Mouse (Mus musculus) embryonic facial prominence, embryonic 10.5 days (tissue): ENCODE results near the gene Hcar1. TPM values are rescaled to one million over a fixed set of nuclear protein-coding genes. Genes with fewer than 3 reads are reported as not detected.

ENCODE experiments used
- DNase-seq: peaks from one replicate; pipeline ENCODE4 v3.0.0-alpha.2; 2017; ENCODE audit warnings: low spot score
- H3K27ac ChIP-seq: fragments of 300-500 bp; sonication (generic); replicated peaks from 2 replicates; pipeline ENCODE4 v1.5.1; 2016; ENCODE audit warnings: mild to moderate bottlenecking
- H3K27me3 ChIP-seq: fragments of 300-500 bp; sonication (generic); replicated peaks from 2 replicates; pipeline ENCODE4 v1.6.1; 2016; ENCODE audit warnings: low read depth, mild to moderate bottlenecking; ENCODE audit not compliant: poor library complexity, severe bottlenecking
- H3K36me3 ChIP-seq: fragments of 300-500 bp; sonication (generic); replicated peaks from 2 replicates; pipeline ENCODE4 v1.6.1; 2016; ENCODE audit warnings: mild to moderate bottlenecking, moderate library complexity
- H3K4me1 ChIP-seq: fragments of 300-500 bp; sonication (generic); 2 replicates; pipeline ENCODE4 v1.6.1; 2016
- H3K4me3 ChIP-seq: fragments of 300-500 bp; sonication (generic); 2 replicates; pipeline ENCODE4 v1.5.1; 2016; ENCODE audit warnings: mild to moderate bottlenecking, moderate library complexity
- H3K9me3 ChIP-seq: fragments of 300-500 bp; sonication (generic); 2 replicates; pipeline ENCODE4 v1.6.1; 2016; ENCODE audit warnings: mild to moderate bottlenecking
- WGBS: fragments of 180-500 bp; shearing (Covaris S2); methylation state at CpG from one replicate; pipeline ENCODE4 v1.1.7; 2016; 5-methylcytosine and 5-hydroxymethylcytosine counted together
- polyA plus RNA-seq: library from polyadenylated mRNA; unstranded; fragments of >200 nt; fragmentation: Nextera tagmentation; extraction: Ambion mirVana; gene quantifications from 2 replicates; pipeline ENCODE4 v1.2.1, GENCODE M21; 2016

The Hcar1 gene
- polyA plus RNA-seq, result 0.09 TPM in 2 replicates

GRCm38 (mm10) chr5:123879928-123880327 lies at the start of gene Hcar1:
TSS of gene Hcar1 (minus strand) at chr5:123880020.
- Histone ChIP-seq H3K4me3 (0 out of 2 replicates have a peak within 1 kb of the TSS, but pooled peaks have one; percentile 30), H3K27ac (peak within 1 kb of the TSS; percentile 30; the same call in 1 of the 2 replicates)
- no peak for DNase-seq

GRCm38 (mm10) chr5:123927118-123927517 lies 47.3 kb upstream of the Hcar1 start, which contains the start of gene Gm43518:
TSS of gene Gm43518 (plus strand) at chr5:123927418.
- Histone ChIP-seq H3K27me3 (no peaks in the 10 kb centered on the region), H3K27ac (no peak within 1 kb of the TSS), H3K4me1 (peaks cover 9% of the 10 kb centered on the region), H3K36me3 (peaks cover 79% of the 10 kb centered on the region), H3K9me3 (no peaks in the 10 kb centered on the region), H3K4me3 (no peak within 1 kb of the TSS)
- DNase-seq, result no peak
- 94% methylated on average over 9 of the region's 9 CpGs for WGBS

More at GRCm38 (mm10) chr5:123879928-123880327, at the start of gene Hcar1:
- WGBS, result 66% methylated on average over 12 of the region's 12 CpGs
- no peaks in the 10 kb centered on the region for H3K27me3 ChIP-seq
- no peaks in the 10 kb centered on the region for H3K36me3 ChIP-seq
- H3K4me1 ChIP-seq, result peaks cover 17% of the 10 kb centered on the region
- no peaks in the 10 kb centered on the region for H3K9me3 ChIP-seq

- H3K27me3 ChIP-seq, result no peaks in the 10 kb centered on the region
- no peaks in the 10 kb centered on the region for H3K4me1 ChIP-seq
- H3K4me3 ChIP-seq, result no peak overlapping the region
- WGBS, result 95% methylated on average over 6 of the region's 6 CpGs
- H3K36me3 ChIP-seq, result peaks cover 95% of the 10 kb centered on the region
- no peak for DNase-seq
- no peaks in the 10 kb centered on the region for H3K9me3 ChIP-seq
- no peak overlapping the region for H3K27ac ChIP-seq
Observed at GRCm38 (mm10) chr5:123922112-123922511, 42.3 kb upstream of the Hcar1 start.

- H3K36me3 ChIP-seq, result peaks cover 99% of the 10 kb centered on the region
- H3K27ac ChIP-seq, result no peak overlapping the region
- WGBS, result 91% methylated on average over 3 of the region's 3 CpGs
- DNase-seq, result no peak
- no peaks in the 10 kb centered on the region for H3K4me1 ChIP-seq
- H3K4me3 ChIP-seq, result no peak overlapping the region
- no peaks in the 10 kb centered on the region for H3K9me3 ChIP-seq
- H3K27me3 ChIP-seq, result no peaks in the 10 kb centered on the region
Observed at GRCm38 (mm10) chr5:123914852-123915251, 35.0 kb upstream of the Hcar1 start.

- peak overlapping the region; percentile 100 for H3K4me3 ChIP-seq
- DNase-seq, result no peak
- peaks cover 17% of the 10 kb centered on the region for H3K4me1 ChIP-seq
- no peaks in the 10 kb centered on the region for H3K9me3 ChIP-seq
- H3K27ac ChIP-seq, result peak overlapping the region; percentile 98
- H3K36me3 ChIP-seq, result peaks cover 45% of the 10 kb centered on the region
- no peaks in the 10 kb centered on the region for H3K27me3 ChIP-seq
- WGBS, result 4% methylated on average over 10 of the region's 10 CpGs
Observed at GRCm38 (mm10) chr5:123907631-123907977, 27.8 kb upstream of the Hcar1 start.

DNA sequence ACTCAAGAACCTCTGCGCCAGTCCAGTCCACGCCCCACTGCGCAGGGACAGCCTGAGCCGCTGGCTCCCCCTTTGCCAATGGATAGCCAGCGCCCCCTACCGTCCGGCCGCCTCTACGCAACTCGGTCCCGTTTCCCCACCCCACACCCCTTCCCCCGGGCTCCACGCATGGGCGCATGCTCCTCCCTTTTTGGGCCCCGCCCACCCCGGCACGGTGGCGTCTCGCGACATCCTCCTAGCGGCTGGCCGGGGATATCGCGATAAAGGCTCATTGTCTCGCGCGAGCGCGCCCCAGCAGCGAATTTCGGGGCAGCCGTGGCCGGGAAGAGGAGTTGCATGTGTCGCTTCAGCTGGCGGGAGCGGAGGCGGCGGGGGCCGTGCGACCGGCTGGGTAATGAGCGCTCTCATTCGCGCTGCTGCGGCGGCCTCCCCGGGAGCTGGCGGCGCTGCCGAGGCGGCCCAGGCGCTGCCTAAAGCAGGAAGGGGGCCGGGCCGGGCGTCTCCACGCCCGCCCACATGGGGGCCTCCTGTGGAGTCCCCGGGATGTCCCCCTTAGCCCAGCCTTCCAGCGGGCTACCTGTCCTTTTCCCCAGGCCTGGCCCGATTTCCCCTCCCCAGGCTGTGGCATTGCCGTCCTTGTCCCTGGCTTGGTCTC lies 27.3 kb upstream of the Hcar1 start, which contains the start of gene Denr:
Gene Denr (plus strand): TSS at position 200 of the 655 bp plus-strand sequence.
- H3K27ac ChIP-seq, result peak within 1 kb of the TSS; percentile 98
- WGBS, result under 1% methylated on average over 61 of the region's 61 CpGs
- peak; percentile 100 for DNase-seq
- peak within 1 kb of the TSS; percentile 100 for H3K4me3 ChIP-seq
- peaks cover 17% of the 10 kb centered on the region for H3K4me1 ChIP-seq
- peaks cover 40% of the 10 kb centered on the region for H3K36me3 ChIP-seq
- no peaks in the 10 kb centered on the region for H3K27me3 ChIP-seq
- no peaks in the 10 kb centered on the region for H3K9me3 ChIP-seq

DNA sequence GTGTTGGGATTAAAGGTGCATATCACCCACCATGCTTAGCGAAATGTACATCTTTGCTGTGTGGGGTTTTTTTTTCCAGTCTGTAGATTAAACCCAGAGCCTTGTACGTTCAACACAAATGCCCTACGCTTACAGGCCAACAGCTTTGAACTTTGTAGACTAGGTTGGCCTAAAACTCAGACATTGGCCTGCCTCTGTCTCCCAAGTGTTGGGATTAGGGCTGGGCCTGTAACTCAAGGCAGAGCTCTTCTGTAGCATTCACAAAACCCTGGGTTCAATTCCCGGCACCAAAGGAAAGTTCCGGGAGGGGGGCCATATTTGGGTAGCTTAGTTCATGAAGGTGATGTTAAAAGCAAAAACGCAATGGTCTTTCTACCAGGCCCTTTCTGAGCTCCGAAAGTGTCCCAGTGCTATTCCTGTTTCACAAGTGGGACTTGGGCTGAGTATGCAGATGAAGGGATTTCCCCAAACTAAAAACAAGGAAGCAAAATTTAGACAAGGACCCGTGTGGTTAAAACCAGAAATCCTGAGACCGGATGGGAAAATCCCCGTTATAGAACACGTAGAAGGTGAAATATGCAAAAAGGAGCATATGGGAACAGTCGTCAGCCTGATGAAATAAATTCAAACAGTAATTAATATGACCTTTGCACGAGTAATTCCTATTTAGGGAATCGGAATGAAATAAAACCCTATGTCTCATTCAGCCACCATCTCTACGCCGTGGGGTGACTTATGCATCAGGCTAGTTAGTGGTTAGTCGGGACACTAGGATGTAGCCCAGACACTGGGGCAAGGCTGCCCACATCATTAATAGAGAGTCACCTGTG lies 26.5 kb upstream of the Hcar1 start:
- no peak for DNase-seq
- H3K4me1 ChIP-seq, result peaks cover 17% of the 10 kb centered on the region
- H3K4me3 ChIP-seq, result peak overlapping the region; percentile 100
- peaks cover 33% of the 10 kb centered on the region for H3K36me3 ChIP-seq
- no peaks in the 10 kb centered on the region for H3K9me3 ChIP-seq
- WGBS, result 74% methylated on average over 17 of the region's 17 CpGs
- H3K27ac ChIP-seq, result peak overlapping the region; percentile 98
- H3K27me3 ChIP-seq, result no peaks in the 10 kb centered on the region

GRCm38 (mm10) chr5:123904059-123904672 lies 24.3 kb upstream of the Hcar1 start:
- H3K4me1 ChIP-seq, result peaks cover 17% of the 10 kb centered on the region
- no peak overlapping the region for H3K27ac ChIP-seq
- 72% methylated on average over 11 of the region's 11 CpGs for WGBS
- DNase-seq, result no peak
- H3K27me3 ChIP-seq, result no peaks in the 10 kb centered on the region
- H3K9me3 ChIP-seq, result no peaks in the 10 kb centered on the region
- H3K4me3 ChIP-seq, result no peak overlapping the region
- H3K36me3 ChIP-seq, result peaks cover 11% of the 10 kb centered on the region

- Histone ChIP-seq H3K4me1 (no peaks in the 10 kb centered on the region), H3K36me3 (no peaks in the 10 kb centered on the region), H3K4me3 (no peak overlapping the region), H3K27ac (no peak overlapping the region), H3K9me3 (no peaks in the 10 kb centered on the region), H3K27me3 (no peaks in the 10 kb centered on the region)
- DNase-seq, result no peak
- WGBS, result 87% methylated on average over 13 of the region's 13 CpGs
Observed at GRCm38 (mm10) chr5:123897352-123897751, 17.5 kb upstream of the Hcar1 start.

DNA sequence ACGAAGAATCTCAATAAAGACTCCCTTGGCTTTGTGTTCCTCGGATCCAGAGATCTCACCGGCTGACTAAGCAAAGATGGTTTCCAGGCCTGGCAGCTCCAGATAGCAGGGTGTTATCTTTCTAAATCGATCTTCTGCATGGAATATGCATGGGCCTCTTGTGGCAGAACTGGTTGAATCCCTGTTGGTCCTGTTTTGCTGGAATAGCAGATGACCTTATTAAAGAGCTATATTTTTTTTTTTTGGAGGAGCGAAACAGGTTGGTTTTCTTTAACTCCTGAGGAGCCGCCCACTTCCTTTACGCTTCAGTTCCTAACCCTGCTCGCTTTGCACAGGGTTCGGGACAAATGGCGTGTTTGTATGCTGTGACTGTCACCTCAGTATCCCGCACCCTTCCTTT lies 16.6 kb upstream of the Hcar1 start:
- 86% methylated on average over 11 of the region's 11 CpGs for WGBS
- no peak for DNase-seq
- Histone ChIP-seq H3K4me1 (no peaks in the 10 kb centered on the region), H3K27ac (no peak overlapping the region), H3K36me3 (no peaks in the 10 kb centered on the region), H3K4me3 (no peak overlapping the region), H3K9me3 (no peaks in the 10 kb centered on the region), H3K27me3 (no peaks in the 10 kb centered on the region)

DNA sequence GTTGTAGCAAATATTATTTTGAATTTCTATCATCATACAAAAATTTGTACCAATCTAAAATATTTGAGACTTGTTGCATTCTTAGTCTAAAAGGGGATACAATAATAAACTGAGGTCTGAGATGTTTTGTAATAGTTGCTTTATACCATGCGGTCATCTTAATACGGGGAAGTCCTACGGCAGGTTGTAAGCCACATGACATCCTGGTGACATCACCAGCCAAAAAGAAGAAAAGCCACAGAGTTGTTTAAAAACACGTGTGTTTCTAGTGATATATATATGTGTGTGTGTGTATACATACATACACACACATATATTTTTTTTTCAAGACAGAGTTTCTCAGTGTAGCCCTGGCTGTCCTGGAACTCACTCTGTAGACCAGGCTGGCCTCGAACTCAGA lies 13.7 kb upstream of the Hcar1 start:
- no peak for DNase-seq
- H3K4me1 ChIP-seq, result no peaks in the 10 kb centered on the region
- no peak overlapping the region for H3K27ac ChIP-seq
- H3K4me3 ChIP-seq, result no peak overlapping the region
- no peaks in the 10 kb centered on the region for H3K27me3 ChIP-seq
- no peaks in the 10 kb centered on the region for H3K9me3 ChIP-seq
- H3K36me3 ChIP-seq, result no peaks in the 10 kb centered on the region
- WGBS, result 94% methylated on average over 5 of the region's 5 CpGs

- H3K27me3 ChIP-seq, result no peaks in the 10 kb centered on the region
- H3K4me1 ChIP-seq, result no peaks in the 10 kb centered on the region
- H3K36me3 ChIP-seq, result no peaks in the 10 kb centered on the region
- H3K27ac ChIP-seq, result no peak overlapping the region
- no peak overlapping the region for H3K4me3 ChIP-seq
- WGBS, result 44% methylated on average over 6 of the region's 6 CpGs
- H3K9me3 ChIP-seq, result no peaks in the 10 kb centered on the region
- peak; percentile 36 for DNase-seq
Observed at GRCm38 (mm10) chr5:123891669-123892068, 11.8 kb upstream of the Hcar1 start.
